Mouse (Mus musculus) adrenal gland, postnatal 36 days (tissue): ENCODE measurements at regions not wholly inside any gene's neighbourhood (a gene's known extent, or its start where the extent isn't known, plus 50 kb on each side); places are given as distances from the start of the nearest gene placed in this dataset.
"Not testable (repeated sequence)": the region's sequence is repeated elsewhere in the genome, so short reads cannot be mapped to it uniquely, and the experiment has no call there.

Experiments
- DNase-seq, 2 experiments: peaks; one replicate each; pipeline ENCODE4 v3.0.0; 2021; ENCODE audit warnings: mixed read lengths in 1 of 2

DNA sequence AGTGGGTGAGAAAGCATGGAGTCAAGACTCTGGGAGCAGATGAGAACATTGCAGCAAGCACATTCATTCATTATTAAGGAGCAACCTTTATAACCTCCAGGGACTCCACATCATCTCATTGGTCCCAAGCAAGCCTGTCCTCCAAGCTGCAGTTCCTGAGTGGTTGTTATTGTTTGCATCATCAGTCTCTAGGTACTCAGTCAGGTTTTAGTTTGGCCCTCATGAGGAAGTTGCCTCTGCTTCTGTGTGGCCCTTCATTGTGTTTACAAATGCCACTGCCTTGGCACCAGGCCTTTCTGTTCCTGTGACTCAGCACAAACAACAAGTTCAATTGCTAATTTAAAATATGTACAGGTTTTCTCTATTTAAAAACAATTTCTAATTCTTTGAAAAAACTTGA is 323.8 kb upstream of the Pabpc4l start:
- DNase-seq, result no peak

DNA sequence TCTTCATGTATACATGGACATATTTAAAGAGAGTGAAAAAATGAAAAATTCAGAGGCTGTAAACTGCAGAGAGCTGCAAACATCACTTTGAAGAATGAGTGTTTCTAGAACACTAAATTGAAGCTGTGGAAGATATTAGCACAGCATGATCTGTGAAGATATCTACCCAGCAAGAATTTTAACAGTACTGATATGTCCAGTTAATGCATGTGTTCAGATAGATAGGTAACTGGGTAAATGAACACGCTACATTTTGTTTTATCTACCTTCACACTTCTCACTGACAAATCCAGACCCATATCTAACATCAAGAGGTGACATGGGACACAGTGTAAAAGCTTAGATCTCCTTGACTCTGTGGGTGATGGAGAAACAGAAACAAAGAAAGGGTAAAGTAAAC is 316.9 kb upstream of the Pabpc4l start:
- DNase-seq, result no peak

DNA sequence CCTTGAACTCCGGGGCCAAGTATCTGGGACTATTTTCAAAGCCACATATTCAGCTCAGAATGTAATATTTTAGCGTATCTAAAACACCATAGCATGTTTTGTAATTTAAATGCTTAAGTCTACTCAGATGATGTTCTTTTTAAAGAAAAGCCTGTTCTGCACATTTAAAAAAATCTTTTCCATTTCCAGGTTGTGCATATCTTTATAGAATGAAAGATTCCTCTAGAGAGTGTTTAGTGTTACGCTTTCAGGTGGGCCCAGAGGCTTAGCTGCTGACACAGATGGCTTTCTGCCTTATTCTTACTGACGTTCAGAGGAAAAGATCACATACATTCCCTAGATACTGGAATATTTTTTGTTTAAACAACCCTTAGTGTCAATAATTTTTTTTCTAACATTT is 310.5 kb upstream of the Pabpc4l start:
- no peak for DNase-seq

DNA sequence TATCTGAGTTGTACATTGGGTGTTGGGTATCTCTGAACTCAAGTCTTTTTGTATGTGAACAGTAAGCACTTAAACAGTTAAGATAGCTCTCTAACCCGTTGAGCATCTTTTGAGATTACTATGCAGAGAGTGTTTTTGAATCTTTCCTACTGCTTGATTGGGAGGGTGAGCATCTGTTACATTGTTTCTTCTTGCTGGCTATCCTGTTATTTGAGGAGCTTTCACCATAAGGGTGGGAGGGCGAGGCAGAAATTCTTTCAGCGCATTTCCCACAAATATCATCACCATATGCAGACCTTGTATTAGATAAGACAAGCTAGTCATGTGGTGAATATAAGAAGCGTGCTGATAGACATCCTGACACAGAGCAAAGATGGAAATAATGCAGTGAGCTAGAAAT is 279.7 kb upstream of the Pabpc4l start:
- no peak for DNase-seq

DNA sequence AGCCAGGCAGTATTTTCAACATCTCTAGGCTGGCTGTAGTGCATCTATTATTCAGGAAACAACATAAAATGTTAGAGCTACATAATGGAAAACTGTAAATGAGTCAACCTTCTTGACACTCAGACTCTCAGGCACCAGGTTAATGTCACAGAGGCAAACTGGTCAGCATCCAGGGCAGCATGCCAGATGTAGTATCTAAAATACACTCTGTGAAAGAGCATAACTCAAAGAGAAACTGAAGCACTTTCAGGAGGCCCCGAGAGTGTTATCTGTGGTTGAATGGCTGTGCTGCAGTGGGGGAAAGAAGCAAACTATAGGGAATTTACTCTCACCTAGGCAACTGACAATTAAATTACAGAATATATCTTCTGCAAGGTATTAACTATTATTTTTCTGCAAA is 253.6 kb upstream of the Pabpc4l start:
- peak in 1 of 2 experiments; percentile 0 for DNase-seq

DNA sequence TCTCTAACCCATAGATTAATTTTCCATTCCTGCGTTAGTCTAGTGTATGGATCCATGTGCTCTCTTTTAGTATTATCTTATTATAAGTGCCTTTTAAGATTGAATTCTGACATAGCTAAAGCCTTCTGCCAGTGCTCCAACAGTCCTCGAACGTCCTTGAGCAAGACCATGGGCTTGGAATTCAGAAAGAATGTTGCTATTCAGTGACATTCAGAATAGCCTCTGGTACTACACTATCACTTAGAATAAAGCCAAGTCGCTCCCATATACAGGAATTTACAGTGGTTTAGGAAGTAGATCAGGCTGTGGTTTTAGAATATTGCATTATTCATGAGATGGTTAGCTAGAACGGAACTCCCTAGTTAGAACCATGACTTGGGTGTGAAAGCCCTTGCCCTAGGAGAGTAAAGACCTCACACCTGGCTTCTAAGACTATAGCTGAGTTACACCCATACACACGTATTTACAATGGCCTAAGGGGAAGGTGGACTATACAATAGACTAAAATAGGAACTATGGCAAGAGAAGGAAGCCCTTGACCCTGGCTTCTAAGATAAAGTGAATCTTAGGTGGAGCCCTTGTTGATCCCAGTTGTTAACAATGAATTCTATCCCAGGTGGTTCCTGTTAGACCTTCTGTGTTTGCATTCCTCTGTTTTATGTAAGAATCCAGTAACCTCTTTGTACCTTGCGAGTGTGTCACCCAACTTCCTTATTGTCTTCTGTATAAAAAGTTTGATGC is 239.8 kb upstream of the Pabpc4l start:
- not testable (repeated sequence) for DNase-seq
